Mouse (Mus musculus) embryo, embryonic 11.5 days (tissue): ENCODE measurements around the gene Wnk2.

ENCODE experiments used
- DNase-seq: peaks from one replicate; pipeline ENCODE4 v3.0.0-alpha.2; 2012; ENCODE audit warnings: low read depth, low spot score

Gene Wnk2

GRCm38 (mm10) chr13:49143323-49143722 lies 4.5 kb downstream of the Wnk2 start:
- no peak for DNase-seq

DNA sequence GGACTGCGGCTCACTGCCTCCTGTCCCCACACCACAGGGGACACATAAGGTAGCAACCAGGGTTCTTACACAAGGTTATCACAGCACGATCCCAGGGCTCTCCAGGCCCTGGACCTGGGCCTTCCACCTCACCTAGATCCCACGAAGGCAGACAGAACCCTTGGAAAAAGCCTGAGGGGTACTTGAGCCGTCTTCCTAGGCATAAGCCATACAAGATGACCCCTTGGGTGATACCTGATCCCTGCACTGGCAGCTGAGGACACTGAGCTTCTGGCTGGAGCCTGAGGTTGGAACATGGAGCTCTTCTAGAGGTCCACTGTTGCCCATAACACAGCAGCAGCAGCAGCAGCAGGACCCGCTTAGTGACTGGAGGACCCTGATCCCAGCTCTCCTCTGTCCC lies 5.4 kb downstream of the Wnk2 start:
- no peak for DNase-seq

DNA sequence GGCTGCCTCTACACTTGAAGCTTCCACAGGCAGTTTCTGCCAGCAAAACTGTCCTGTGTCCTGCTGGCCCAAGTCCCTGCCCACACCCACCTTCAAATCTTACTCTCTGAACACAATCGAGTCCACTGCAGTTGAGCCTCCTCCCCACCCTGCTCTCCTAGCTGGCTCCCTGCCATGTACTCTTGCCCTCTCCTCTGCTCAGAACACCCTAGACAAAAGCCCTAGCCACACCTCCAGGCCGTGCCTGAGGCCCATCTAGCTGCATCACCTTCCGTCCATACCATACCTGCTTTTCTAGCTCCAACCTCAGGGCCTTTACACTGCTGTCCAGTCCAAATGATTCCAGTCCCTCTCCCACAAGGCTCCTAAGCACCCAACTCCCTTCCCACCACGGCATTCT lies 7.2 kb downstream of the Wnk2 start:
- DNase-seq = no peak

GRCm38 (mm10) chr13:49134491-49134890 lies 13.3 kb downstream of the Wnk2 start:
- DNase-seq = no peak

- DNase-seq = no peak
Observed at GRCm38 (mm10) chr13:49133125-49133524, 14.7 kb downstream of the Wnk2 start.

DNA sequence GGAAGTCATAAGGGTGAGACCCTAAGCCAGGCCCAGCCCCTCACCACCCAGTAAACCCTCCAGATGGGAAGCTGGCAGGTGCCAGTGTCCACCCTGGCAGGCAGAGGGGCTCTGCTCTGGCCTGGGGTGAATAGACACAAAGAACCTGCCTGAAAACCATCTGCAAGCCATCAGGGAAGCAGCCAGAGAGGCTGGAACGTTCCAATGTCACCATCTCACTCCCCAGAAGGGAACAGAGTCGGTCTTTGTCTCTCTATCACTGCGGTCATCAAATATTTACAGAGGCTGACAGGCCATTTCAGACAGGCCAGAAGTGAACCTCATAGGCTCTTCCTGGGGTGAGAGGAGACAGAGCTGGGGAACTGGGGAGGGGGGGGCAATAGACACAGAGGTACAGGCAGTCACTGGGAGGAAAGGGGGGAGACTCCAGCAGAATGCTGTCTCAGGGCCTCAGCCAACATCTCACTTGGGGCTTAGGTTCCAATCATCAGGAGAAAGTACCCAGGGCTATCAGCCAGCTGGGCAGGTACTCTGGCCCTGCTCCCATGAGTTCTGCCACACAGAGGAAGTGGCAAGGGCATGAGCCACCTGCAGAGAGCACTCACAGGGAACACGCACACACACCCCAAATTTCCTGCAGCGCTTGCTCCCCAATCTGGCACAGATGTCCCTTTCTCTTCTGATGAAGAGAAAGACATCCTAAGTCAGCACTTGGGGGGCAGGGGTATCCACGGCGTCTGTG lies 15.7 kb downstream of the Wnk2 start:
- DNase-seq = no peak

- no peak for DNase-seq
Observed at GRCm38 (mm10) chr13:49131342-49131855, 16.4 kb downstream of the Wnk2 start.

- no peak for DNase-seq
Observed at GRCm38 (mm10) chr13:49129845-49130244, 18.0 kb downstream of the Wnk2 start.

DNA sequence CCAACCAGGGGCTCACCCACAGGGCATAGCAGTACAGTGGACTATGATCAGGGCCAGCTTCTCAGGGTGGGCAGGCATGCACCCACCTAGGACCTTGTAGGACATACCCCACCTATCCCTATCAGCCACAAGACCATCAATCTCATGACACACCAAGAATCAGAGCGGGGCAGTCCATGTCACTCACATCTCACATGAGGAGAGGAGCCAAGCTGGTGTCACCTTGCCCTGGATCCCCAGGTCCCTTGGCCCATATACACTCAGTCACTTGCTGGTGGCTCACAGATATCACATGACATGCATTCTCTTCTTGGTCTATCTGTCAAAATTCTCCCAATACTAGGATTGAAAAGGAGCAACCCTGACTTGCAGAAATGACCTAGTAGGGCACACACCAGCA lies 18.7 kb downstream of the Wnk2 start:
- no peak for DNase-seq

DNA sequence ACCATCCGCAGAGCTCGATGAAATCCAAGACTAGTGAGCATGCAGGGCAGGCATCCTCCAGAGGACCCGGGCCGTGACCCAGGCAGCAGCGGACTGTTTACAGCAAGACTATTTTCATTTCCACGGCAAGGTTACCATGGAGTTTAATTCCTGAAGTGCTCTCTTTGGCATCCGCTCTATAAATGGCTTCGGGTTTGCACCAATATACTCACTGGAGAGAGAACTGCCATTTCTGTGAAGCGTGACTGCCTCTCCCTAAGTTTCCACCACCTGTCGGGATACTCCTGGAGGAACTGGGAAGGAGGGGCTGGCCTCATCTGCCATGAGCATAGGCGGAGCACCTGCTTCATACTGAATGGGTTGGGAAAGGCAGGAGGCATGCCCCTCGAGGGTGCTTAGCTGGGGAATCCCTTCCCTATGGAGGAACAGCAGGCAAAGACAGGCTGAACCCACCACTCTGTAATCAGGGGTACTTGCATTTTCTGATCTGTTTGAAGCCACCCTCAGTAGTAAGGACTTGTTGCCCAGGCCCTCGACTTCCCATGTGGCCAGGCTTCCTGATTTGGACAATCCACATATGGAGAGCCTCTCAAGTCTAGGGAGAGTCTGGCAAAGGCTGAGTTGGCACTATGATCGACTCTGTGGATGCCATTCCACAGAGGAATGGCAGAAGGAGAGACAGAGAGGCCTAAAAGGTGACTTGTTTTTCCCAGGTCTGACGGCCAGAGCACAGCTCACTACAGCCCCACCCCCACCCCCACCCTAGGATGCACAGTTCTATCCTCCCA lies 19.8 kb downstream of the Wnk2 start:
- DNase-seq = no peak

GRCm38 (mm10) chr13:49122106-49122505 lies 25.7 kb downstream of the Wnk2 start:
- DNase-seq = no peak

- no peak for DNase-seq
Observed at GRCm38 (mm10) chr13:49117563-49117962, 30.3 kb downstream of the Wnk2 start.

- DNase-seq = no peak
Observed at GRCm38 (mm10) chr13:49114921-49115320, 32.9 kb downstream of the Wnk2 start.

DNA sequence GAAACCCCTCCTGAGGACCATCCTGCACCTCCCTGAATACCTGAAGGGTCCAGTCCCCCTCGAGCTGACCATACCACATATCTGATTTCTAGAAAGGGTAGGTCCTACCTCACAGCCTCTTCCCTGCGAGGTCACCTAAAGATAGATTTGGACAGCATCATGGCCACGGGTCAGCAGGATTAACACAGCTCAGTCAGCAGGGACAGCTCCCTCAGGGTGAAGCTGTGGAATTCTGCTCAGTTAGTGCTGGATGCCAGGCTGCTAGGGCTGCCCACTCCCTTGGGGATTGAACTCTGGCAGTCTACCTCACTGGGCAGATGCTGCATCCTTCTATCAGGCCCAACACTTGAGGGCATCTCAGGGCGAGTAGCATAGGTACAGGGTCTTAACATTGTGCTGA lies 33.7 kb downstream of the Wnk2 start:
- DNase-seq = no peak

DNA sequence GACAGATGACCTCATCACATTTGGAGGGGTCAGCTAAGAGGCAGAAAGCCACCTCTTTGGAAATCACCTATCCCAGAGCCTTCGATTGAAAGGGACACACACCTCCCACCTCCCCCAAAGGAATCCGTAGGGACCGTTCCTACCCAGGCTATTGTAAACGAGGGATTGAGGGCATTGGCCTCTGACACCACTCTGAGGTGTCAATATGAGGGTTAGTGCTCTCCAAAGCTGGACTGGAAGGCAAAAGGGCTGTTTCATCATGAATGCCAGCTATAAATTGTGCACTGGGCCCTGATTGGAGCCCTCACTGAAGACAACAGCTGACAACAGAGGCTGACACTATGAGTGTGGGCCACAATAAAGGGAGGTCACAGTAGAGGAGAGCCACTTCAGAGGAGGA lies 34.5 kb downstream of the Wnk2 start:
- DNase-seq = no peak

GRCm38 (mm10) chr13:49112652-49113051 lies 35.2 kb downstream of the Wnk2 start:
- no peak for DNase-seq

DNA sequence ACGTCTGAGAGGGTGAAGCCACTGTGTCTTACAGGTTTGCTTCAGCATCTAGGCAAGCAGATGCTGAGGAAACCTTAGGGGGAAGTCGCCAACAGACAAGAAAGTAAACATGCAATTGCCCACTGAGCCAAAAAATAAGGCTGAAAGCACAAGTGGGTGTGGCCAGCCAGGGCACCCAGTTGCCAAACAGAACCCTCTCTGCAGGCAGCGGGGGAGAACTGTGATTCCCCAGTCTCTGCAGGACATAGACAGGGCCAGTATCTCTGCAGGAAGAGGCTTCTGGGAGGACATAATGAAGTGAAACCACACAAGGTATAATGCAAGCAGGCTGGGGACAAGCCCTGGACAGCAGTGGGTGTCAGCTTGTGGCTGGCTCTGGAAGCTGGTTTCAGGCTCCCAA lies 38.1 kb downstream of the Wnk2 start:
- no peak for DNase-seq

DNA sequence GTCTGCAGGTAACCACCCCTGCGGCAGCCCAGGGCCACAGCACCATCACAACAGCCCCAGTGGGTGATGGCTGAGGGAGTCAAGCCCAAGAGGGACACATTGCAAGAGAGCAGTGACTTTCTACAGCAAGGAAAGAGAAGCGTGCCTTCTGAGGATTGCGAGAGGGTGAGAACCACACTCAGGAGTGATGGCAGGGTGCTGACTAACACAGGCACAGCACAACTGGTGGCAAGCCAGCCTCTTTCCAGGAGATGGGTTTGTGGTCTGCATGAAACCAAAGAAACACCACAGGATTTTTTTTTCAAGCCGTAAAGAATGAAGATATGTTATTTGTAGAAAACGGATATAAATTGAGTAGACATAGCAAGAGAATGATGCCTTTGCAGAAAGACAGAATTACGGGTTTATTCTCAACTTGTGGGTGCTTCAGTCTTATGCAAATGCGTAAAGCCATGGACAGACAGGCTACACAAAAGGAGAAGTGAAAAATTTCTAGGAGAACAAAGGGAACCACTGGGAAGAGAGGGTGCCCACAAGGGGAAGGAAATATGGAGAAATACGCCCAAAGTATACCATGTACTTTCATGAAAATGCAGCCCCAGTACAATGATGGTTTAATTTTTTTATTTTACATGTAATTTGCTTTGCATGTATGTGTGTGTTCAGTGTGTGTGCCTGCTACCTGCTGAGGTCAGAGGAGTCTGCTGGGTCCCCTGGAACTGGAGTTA lies 39.5 kb downstream of the Wnk2 start:
- no peak for DNase-seq

GRCm38 (mm10) chr13:49103913-49104312 lies 43.9 kb downstream of the Wnk2 start:
- no peak for DNase-seq

DNA sequence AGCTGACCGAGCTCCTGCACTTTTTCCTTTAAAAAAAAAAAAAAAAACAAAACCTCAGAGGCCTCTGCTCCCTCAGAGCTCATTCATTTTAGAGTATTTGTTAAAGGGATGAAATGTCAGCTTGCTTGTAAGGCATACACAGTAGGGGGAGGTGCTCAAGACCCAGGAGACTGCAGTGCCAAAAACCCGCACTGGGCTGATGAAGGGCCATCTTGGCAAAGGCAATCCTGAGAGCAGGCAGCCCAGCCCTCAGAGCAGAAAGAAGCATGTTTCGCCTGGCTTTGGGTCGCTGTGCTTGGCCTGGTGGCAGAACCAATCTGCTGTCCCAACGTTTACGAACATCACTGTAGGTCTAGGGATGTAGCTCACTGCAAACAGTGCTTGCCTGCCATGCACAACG lies 44.6 kb downstream of the Wnk2 start:
- DNase-seq = no peak

- no peak for DNase-seq
Observed at GRCm38 (mm10) chr13:49100417-49100816, 47.4 kb downstream of the Wnk2 start.

- no peak for DNase-seq
Observed at GRCm38 (mm10) chr13:49096826-49097225, 51.0 kb downstream of the Wnk2 start.
